Mouse (Mus musculus) kidney, embryonic 15.5 days (tissue): ENCODE results near the gene Hspa2. TPM values are rescaled to one million over a fixed set of nuclear protein-coding genes. Genes with fewer than 3 reads are reported as not detected.

ENCODE experiments used
- ATAC-seq: fragments of 200-750 bp; cut with Nextera tagmentation; replicated peaks from 2 replicates; pipeline ENCODE4 v1.8.0; 2017; ENCODE audit warnings: moderate TSS enrichment; ENCODE audit not compliant: low FRiP score
- H3K27ac ChIP-seq: fragments of 300-500 bp; sonication (generic); 2 replicates; pipeline ENCODE4 v1.5.1; 2015; ENCODE audit warnings: mild to moderate bottlenecking, inconsistent platforms
- H3K27me3 ChIP-seq: fragments of 300-500 bp; sonication (generic); 2 replicates; pipeline ENCODE4 v1.6.1; 2015; ENCODE audit warnings: inconsistent platforms
- H3K36me3 ChIP-seq: fragments of 300-500 bp; sonication (generic); 2 replicates; pipeline ENCODE4 v1.6.1; 2015; ENCODE audit warnings: inconsistent platforms
- H3K4me1 ChIP-seq: fragments of 300-500 bp; sonication (generic); 2 replicates; pipeline ENCODE4 v1.6.1; 2015; ENCODE audit warnings: inconsistent platforms
- H3K4me2 ChIP-seq: fragments of 300-500 bp; sonication (generic); 2 replicates; pipeline ENCODE4 v1.6.1; 2015; ENCODE audit warnings: moderate library complexity, mild to moderate bottlenecking, inconsistent platforms
- H3K4me3 ChIP-seq: fragments of 300-500 bp; sonication (generic); replicated peaks from 2 replicates; pipeline ENCODE4 v1.5.1; 2015; ENCODE audit warnings: mild to moderate bottlenecking, inconsistent platforms
- H3K9ac ChIP-seq: fragments of 300-500 bp; sonication (generic); 2 replicates; pipeline ENCODE4 v1.6.1; 2015; ENCODE audit warnings: mild to moderate bottlenecking, inconsistent platforms
- H3K9me3 ChIP-seq: fragments of 300-500 bp; sonication (generic); replicated peaks from 2 replicates; pipeline ENCODE4 v1.6.1; 2016; ENCODE audit warnings: inconsistent platforms
- WGBS: fragments of 180-500 bp; shearing (Covaris S2); methylation state at CpG from one replicate; pipeline ENCODE4 v1.1.7; 2015; ENCODE audit warnings: mixed read lengths; 5-methylcytosine and 5-hydroxymethylcytosine counted together
- polyA plus RNA-seq: library from polyadenylated mRNA; unstranded; fragments of >200 nt; fragmentation: Nextera tagmentation; extraction: Ambion mirVana; gene quantifications from 2 replicates; pipeline ENCODE4 v1.2.1, GENCODE M21; 2015

Hspa2 gene
- polyA plus RNA-seq, 1 experiment from 2014 or later = 10.3 TPM

DNA sequence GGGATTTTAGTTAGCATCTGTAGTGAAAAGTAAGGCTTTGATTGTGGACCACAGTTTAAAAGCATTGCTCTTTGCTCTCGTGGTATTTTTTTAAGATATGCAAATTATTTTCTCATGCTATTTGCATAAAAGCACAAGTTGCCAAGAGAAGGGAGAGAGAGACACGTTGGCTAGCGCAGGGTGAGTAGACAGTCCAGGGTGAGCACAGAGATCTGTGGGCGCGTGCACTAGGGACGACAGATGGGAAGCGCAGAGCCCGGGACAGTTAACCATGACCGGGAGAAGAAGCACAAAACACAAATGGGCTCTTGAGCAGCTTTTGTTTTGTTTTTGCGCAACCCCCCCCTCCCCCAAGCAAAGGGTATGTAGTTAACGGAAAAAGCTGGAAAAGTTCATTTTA, 15.2 kb upstream of the Hspa2 start:
- H3K27ac ChIP-seq = no peak overlapping the region
- no peaks in the 10 kb centered on the region for H3K9me3 ChIP-seq
- ATAC-seq = no peak
- H3K36me3 ChIP-seq = peaks cover 46% of the 10 kb centered on the region
- 91% methylated on average over 11 of the region's 11 CpGs for WGBS
- no peak overlapping the region for H3K9ac ChIP-seq
- H3K4me3 ChIP-seq = no peak overlapping the region
- H3K4me1 ChIP-seq = no peaks in the 10 kb centered on the region
- H3K27me3 ChIP-seq = no peaks in the 10 kb centered on the region
- no peak overlapping the region for H3K4me2 ChIP-seq

- no peak overlapping the region for H3K27ac ChIP-seq
- no peaks in the 10 kb centered on the region for H3K4me1 ChIP-seq
- peaks cover 26% of the 10 kb centered on the region for H3K36me3 ChIP-seq
- no peak overlapping the region for H3K9ac ChIP-seq
- no peak overlapping the region for H3K4me3 ChIP-seq
- no peak overlapping the region for H3K4me2 ChIP-seq
- ATAC-seq = no peak
- H3K27me3 ChIP-seq = no peaks in the 10 kb centered on the region
- WGBS = 78% methylated on average over 3 of the region's 3 CpGs
- H3K9me3 ChIP-seq = no peaks in the 10 kb centered on the region
These were observed 12.2 kb upstream of the Hspa2 start for GRCm38 (mm10) chr12:76391595-76392271.

GRCm38 (mm10) chr12:76392979-76393378, 11.0 kb upstream of the Hspa2 start:
- H3K36me3 ChIP-seq = peaks cover 20% of the 10 kb centered on the region
- H3K9ac ChIP-seq = no peak overlapping the region
- no peaks in the 10 kb centered on the region for H3K27me3 ChIP-seq
- no peaks in the 10 kb centered on the region for H3K9me3 ChIP-seq
- H3K27ac ChIP-seq = no peak overlapping the region
- no peak overlapping the region for H3K4me2 ChIP-seq
- no peaks in the 10 kb centered on the region for H3K4me1 ChIP-seq
- WGBS = 88% methylated on average over 5 of the region's 5 CpGs
- no peak overlapping the region for H3K4me3 ChIP-seq
- ATAC-seq = no peak

DNA sequence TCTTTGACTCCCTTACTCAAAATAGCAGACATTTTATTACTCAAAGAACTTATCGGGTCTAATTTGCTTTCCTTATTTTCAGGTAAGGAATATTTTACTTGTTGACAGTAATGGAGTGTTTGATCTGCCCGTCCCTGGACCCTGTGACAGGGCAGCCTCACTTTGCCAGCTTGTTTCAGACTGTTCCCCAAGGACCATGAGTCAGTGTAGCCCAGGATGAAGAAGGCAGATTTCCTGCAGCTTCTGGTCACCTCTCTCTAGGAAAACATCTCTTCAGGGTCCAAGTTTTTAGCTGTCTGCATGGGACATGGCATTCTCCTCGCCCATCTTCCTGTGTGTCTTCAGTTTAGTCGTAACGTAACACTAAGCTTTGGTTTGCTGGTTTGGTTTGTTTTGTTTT, 6.7 kb upstream of the Hspa2 start:
- Histone ChIP-seq H3K4me1 (no peaks in the 10 kb centered on the region), H3K4me3 (no peak overlapping the region), H3K27ac (no peak overlapping the region), H3K27me3 (0 out of 2 replicates have a peak, but pooled peaks cover 3% of the 10 kb centered on the region), H3K9ac (no peak overlapping the region), H3K4me2 (no peak overlapping the region), H3K36me3 (no peaks in the 10 kb centered on the region; the same call in 1 of the 2 replicates), H3K9me3 (no peaks in the 10 kb centered on the region)
- 78% methylated on average over 5 of the region's 5 CpGs for WGBS
- ATAC-seq = no peak

DNA sequence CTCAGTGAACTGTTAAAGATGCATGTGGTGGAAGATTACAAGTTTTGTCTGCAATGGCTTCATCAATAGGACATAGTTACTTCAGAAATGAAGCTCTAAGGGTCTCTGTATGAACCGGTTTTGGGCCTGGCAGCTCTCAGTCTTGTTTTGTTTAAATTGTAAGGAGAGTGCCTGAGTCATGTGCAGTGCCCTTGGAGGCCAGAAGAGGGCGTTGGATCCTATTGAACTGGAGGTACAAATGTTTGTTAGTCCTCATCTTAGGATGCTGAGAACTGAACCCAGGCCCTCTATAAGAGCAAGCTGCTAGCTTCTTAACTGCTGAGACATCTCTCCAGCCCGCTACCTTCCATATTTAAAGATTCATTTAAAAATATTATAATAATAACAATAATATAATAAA, 2.3 kb upstream of the Hspa2 start:
- peaks cover 28% of the 10 kb centered on the region for H3K27me3 ChIP-seq
- WGBS = 59% methylated on average over 3 of the region's 3 CpGs
- no peaks in the 10 kb centered on the region for H3K9me3 ChIP-seq
- H3K4me3 ChIP-seq = no peak overlapping the region
- no peak overlapping the region for H3K4me2 ChIP-seq
- peaks cover 26% of the 10 kb centered on the region for H3K4me1 ChIP-seq
- H3K9ac ChIP-seq = no peak overlapping the region
- no peak for ATAC-seq
- H3K27ac ChIP-seq = no peak overlapping the region
- H3K36me3 ChIP-seq = no peaks in the 10 kb centered on the region

- H3K27ac ChIP-seq = peak overlapping the region; percentile 97
- H3K4me1 ChIP-seq = peaks cover 26% of the 10 kb centered on the region
- ATAC-seq = peak; percentile 92
- H3K36me3 ChIP-seq = no peaks in the 10 kb centered on the region
- 2% methylated on average over 54 of the region's 54 CpGs for WGBS
- peak overlapping the region; percentile 66 for H3K9ac ChIP-seq
- H3K4me3 ChIP-seq = peak overlapping the region; percentile 78
- peak overlapping the region; percentile 94 for H3K4me2 ChIP-seq
- H3K27me3 ChIP-seq = peaks cover 41% of the 10 kb centered on the region
- no peaks in the 10 kb centered on the region for H3K9me3 ChIP-seq
These were observed 738 bp upstream of the Hspa2 start for GRCm38 (mm10) chr12:76402991-76403885.

GRCm38 (mm10) chr12:76404836-76405182, 833 bp downstream of the Hspa2 start:
- Histone ChIP-seq H3K9me3 (no peaks in the 10 kb centered on the region), H3K27me3 (peaks cover 41% of the 10 kb centered on the region)

DNA sequence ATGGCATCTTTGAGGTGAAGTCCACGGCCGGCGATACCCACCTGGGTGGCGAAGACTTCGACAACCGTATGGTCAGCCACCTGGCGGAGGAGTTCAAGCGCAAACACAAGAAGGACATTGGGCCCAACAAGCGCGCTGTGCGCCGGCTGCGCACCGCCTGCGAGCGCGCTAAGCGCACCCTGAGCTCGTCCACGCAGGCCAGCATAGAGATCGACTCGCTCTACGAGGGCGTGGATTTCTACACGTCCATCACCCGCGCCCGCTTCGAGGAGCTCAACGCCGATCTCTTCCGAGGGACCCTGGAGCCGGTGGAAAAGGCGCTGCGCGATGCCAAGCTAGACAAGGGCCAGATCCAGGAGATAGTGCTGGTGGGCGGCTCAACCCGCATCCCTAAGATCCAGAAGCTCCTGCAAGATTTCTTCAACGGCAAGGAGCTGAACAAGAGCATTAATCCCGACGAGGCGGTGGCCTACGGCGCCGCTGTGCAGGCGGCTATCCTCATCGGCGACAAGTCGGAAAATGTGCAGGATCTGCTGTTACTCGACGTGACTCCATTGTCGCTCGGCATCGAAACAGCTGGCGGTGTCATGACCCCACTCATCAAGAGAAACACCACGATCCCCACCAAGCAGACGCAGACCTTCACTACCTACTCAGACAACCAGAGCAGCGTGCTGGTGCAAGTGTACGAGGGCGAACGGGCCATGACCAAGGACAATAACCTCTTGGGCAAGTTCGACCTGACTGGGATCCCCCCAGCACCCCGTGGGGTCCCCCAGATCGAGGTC, 1.4 kb downstream of the Hspa2 start:
- Histone ChIP-seq H3K27me3 (peaks cover 41% of the 10 kb centered on the region), H3K9me3 (no peaks in the 10 kb centered on the region), H3K4me2 (peak overlapping the region; percentile 94), H3K4me3 (peak overlapping the region; percentile 78), H3K27ac (no peak overlapping the region), H3K36me3 (no peaks in the 10 kb centered on the region), H3K4me1 (peaks cover 26% of the 10 kb centered on the region), H3K9ac (no peak overlapping the region)
- WGBS = 3% methylated on average over 64 of the region's 64 CpGs
- no peak for ATAC-seq

More at GRCm38 (mm10) chr12:76404836-76405182, 833 bp downstream of the Hspa2 start:
- H3K27ac ChIP-seq = no peak overlapping the region
- H3K4me2 ChIP-seq = peak overlapping the region; percentile 94
- H3K36me3 ChIP-seq = no peaks in the 10 kb centered on the region
- ATAC-seq = no peak
- H3K4me1 ChIP-seq = peaks cover 26% of the 10 kb centered on the region
- 11% methylated on average over 20 of the region's 20 CpGs for WGBS
- 0 out of 2 replicates have a peak overlapping the region, but pooled peaks have one; percentile 4 for H3K9ac ChIP-seq
- peak overlapping the region; percentile 78 for H3K4me3 ChIP-seq

DNA sequence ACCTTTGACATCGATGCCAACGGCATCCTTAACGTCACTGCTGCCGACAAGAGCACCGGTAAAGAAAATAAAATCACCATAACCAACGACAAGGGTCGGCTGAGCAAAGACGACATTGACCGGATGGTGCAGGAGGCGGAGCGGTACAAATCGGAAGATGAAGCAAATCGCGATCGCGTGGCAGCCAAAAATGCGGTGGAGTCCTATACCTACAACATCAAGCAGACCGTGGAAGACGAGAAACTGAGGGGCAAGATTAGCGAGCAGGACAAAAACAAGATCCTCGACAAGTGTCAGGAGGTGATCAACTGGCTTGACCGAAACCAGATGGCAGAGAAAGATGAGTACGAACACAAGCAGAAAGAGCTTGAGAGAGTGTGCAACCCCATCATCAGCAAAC, 2.0 kb downstream of the Hspa2 start:
- Histone ChIP-seq H3K36me3 (no peaks in the 10 kb centered on the region), H3K9me3 (no peaks in the 10 kb centered on the region), H3K27ac (no peak overlapping the region), H3K9ac (no peak overlapping the region), H3K4me3 (peak overlapping the region; percentile 78), H3K4me2 (peak overlapping the region; percentile 94), H3K27me3 (peaks cover 41% of the 10 kb centered on the region), H3K4me1 (peaks cover 26% of the 10 kb centered on the region)
- WGBS = 3% methylated on average over 23 of the region's 23 CpGs
- ATAC-seq = no peak

- Histone ChIP-seq H3K27me3 (peaks cover 38% of the 10 kb centered on the region), H3K36me3 (no peaks in the 10 kb centered on the region), H3K4me2 (no peak overlapping the region), H3K9ac (no peak overlapping the region), H3K4me3 (no peak overlapping the region), H3K27ac (no peak overlapping the region), H3K4me1 (peaks cover 26% of the 10 kb centered on the region), H3K9me3 (no peaks in the 10 kb centered on the region)
- no peak for ATAC-seq
- WGBS = 45% methylated on average over 1 of the region's 1 CpGs
These were observed 3.2 kb downstream of the Hspa2 start for GRCm38 (mm10) chr12:76407184-76407583.

- Histone ChIP-seq H3K27ac (no peak overlapping the region), H3K36me3 (no peaks in the 10 kb centered on the region), H3K9me3 (no peaks in the 10 kb centered on the region), H3K4me3 (no peak overlapping the region), H3K9ac (no peak overlapping the region), H3K27me3 (peaks cover 34% of the 10 kb centered on the region), H3K4me1 (peaks cover 20% of the 10 kb centered on the region), H3K4me2 (no peak overlapping the region)
- ATAC-seq = no peak
- WGBS = 44% methylated on average over 4 of the region's 4 CpGs
These were observed 5.2 kb downstream of the Hspa2 start for GRCm38 (mm10) chr12:76409166-76409565.
